In the genomic region with DNA sequence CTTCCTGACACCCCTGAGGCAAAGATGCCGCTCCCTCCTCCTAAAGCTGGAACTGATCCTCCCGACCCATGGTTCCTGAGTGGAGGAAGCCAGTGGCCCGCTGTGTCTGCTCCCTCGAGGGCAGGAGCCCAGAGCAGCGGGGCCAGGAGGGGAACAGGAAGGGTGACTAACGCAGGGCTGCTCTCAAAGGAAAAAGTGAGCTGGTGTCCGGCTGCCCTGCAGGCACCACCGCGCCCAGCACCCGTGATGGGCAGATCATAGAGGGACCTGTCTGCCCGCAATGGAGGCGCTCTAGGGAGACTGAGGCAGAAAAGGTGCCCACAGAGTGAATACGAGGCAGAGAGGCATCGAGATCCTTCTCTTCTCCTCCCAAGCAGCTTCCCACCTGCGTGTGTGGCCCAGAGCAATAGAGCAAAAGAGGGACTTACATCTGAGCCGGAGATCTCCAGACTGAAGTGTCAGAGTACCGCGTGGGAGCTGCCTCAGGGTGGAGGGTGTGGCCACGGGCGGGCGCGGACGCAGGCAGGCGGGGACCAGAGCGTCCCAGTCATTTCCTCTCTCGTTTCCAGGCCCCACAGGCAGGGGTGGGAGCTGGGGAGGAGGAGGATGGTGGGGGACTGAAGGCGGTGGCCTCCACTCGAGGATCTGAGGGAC, we compare ENCODE assay signal across 8 mouse cellular contexts. TPM values are rescaled to one million over a fixed set of nuclear protein-coding genes. Genes with fewer than 3 reads are reported as not detected.
DNase-seq lines count a peak whose midpoint lies in the region; ATAC-seq and TF ChIP-seq lines count a peak whose summit lies in the region.

No protein-coding gene starts in this region.

- H3K36me3 ChIP-seq in forebrain, embryonic 13.5 days (ENCODE audit: poor library complexity, severe bottlenecking) = no peaks in the 10 kb centered on the region
- no peaks in the 10 kb centered on the region for H3K36me3 ChIP-seq in hindbrain, embryonic 11.5 days (ENCODE audit: control insufficient read depth, insufficient read depth, low read length)
- no peaks in the 10 kb centered on the region for H3K36me3 ChIP-seq in limb, embryonic 15.5 days
- H3K36me3 ChIP-seq in midbrain, postnatal 0 days (ENCODE audit: insufficient read depth, low read length) = peaks cover 7% of the 10 kb centered on the region; the same call in 1 of the 2 replicates

- H3K27me3 ChIP-seq in forebrain, embryonic 13.5 days = peaks cover 63% of the 10 kb centered on the region
- H3K27me3 ChIP-seq in hindbrain, embryonic 11.5 days (ENCODE audit: control insufficient read depth, insufficient read depth, low read length) = peaks cover 25% of the 10 kb centered on the region
- H3K27me3 ChIP-seq in limb, embryonic 15.5 days = peaks cover 51% of the 10 kb centered on the region
- H3K27me3 ChIP-seq in midbrain, postnatal 0 days (ENCODE audit: insufficient read depth, low read length) = peaks cover 22% of the 10 kb centered on the region

- 1% methylated on average over 28 of the region's 28 CpGs for WGBS in forebrain, embryonic 13.5 days
- WGBS in hindbrain, embryonic 11.5 days = 6% methylated on average over 28 of the region's 28 CpGs
- WGBS in limb, embryonic 15.5 days = 3% methylated on average over 27 of the region's 28 CpGs
- WGBS in midbrain, postnatal 0 days = 7% methylated on average over 28 of the region's 28 CpGs

- no peak for ATAC-seq in forebrain, embryonic 13.5 days
- no peak for ATAC-seq in hindbrain, embryonic 11.5 days (ENCODE audit: low FRiP score)
- no peak for ATAC-seq in limb, embryonic 15.5 days (ENCODE audit: insufficient number of reproducible peaks, low FRiP score, low TSS enrichment, low read depth)
- no peak for ATAC-seq in midbrain, postnatal 0 days (ENCODE audit: low FRiP score)

- peaks cover 6% of the 10 kb centered on the region; the same call in 1 of the 2 replicates for H3K4me1 ChIP-seq in forebrain, embryonic 13.5 days
- H3K4me1 ChIP-seq in hindbrain, embryonic 11.5 days (replicated peaks; ENCODE audit: control insufficient read depth, insufficient read depth, low read length) = no peaks in the 10 kb centered on the region
- H3K4me1 ChIP-seq in limb, embryonic 15.5 days = peaks cover 17% of the 10 kb centered on the region
- H3K4me1 ChIP-seq in midbrain, postnatal 0 days (ENCODE audit: insufficient read depth, low read length) = no peaks in the 10 kb centered on the region

- peak overlapping the region; percentile 26; the same call in 1 of the 2 replicates for H3K9ac ChIP-seq in forebrain, embryonic 13.5 days
- H3K9ac ChIP-seq in hindbrain, embryonic 11.5 days (ENCODE audit: low read depth, low read length) = no peak overlapping the region
- 0 out of 2 replicates have a peak overlapping the region, but pooled peaks have one; percentile 29 for H3K9ac ChIP-seq in limb, embryonic 15.5 days
- H3K9ac ChIP-seq in midbrain, postnatal 0 days (replicated peaks; ENCODE audit: low read length, poor library complexity, severe bottlenecking) = no peak overlapping the region

- intact Hi-C loops in left cerebral cortex, adult 2 months (cut with DNase I) = no loop called here
- intact Hi-C loops in left cerebral cortex, postnatal 36 days (cut with DNase I) = no loop called here
- intact Hi-C loops in left cerebral cortex, postnatal 14 days (cut with DNase I) = no loop called here

- no peak for TF ChIP-seq CTCF in left cerebral cortex, adult 2 months (IDR thresholded peaks at IDR 0.05)
- no peak for TF ChIP-seq CTCF in midbrain, postnatal 0 days (IDR thresholded peaks at IDR 0.05)

- H3K4me2 ChIP-seq in forebrain, embryonic 13.5 days = peak overlapping the region; percentile 27
- peak overlapping the region; percentile 25; the same call in 1 of the 2 replicates for H3K4me2 ChIP-seq in hindbrain, embryonic 11.5 days (replicated peaks; ENCODE audit: low read depth, low read length)
- peak overlapping the region; percentile 53 for H3K4me2 ChIP-seq in limb, embryonic 15.5 days
- H3K4me2 ChIP-seq in midbrain, postnatal 0 days (ENCODE audit: low read depth, low read length, poor library complexity, severe bottlenecking) = peak overlapping the region; percentile 20; the same call in 1 of the 2 replicates

- no peaks in the 10 kb centered on the region for H3K9me3 ChIP-seq in forebrain, embryonic 13.5 days (replicated peaks)
- no peaks in the 10 kb centered on the region for H3K9me3 ChIP-seq in hindbrain, embryonic 11.5 days (ENCODE audit: control insufficient read depth, low read length)
- H3K9me3 ChIP-seq in limb, embryonic 15.5 days = no peaks in the 10 kb centered on the region
- H3K9me3 ChIP-seq in midbrain, postnatal 0 days (ENCODE audit: low read length) = no peaks in the 10 kb centered on the region

- DNase-seq in left cerebral cortex, adult 2 months (ENCODE audit: extremely low spot score in 1 of 2, low spot score in 2 of 2) = peak in 1 of 2 experiments; percentile 30
- no peak for DNase-seq in left cerebral cortex, postnatal 36 days (ENCODE audit: low spot score in 2 of 2)
- no peak for DNase-seq in hindbrain, embryonic 11.5 days (ENCODE audit: low spot score)
- DNase-seq in midbrain, postnatal 0 days (ENCODE audit: low spot score) = no peak
- DNase-seq in thymus, postnatal 25 days = peak; percentile 77
- no peak for DNase-seq in left cerebral cortex, postnatal 14 days (ENCODE audit: low spot score in 2 of 2)

- H3K4me3 ChIP-seq in left cerebral cortex, adult 2 months = peak overlapping the region; percentile 37
- peak overlapping the region; percentile 16; the same call in 1 of the 2 replicates for H3K4me3 ChIP-seq in forebrain, embryonic 13.5 days
- H3K4me3 ChIP-seq in hindbrain, embryonic 11.5 days (ENCODE audit: low read depth, low read length) = no peak overlapping the region
- H3K4me3 ChIP-seq in limb, embryonic 15.5 days = peak overlapping the region; percentile 29
- no peak overlapping the region for H3K4me3 ChIP-seq in midbrain, postnatal 0 days (ENCODE audit: low read depth, low read length)

- peak overlapping the region; percentile 50 for H3K27ac ChIP-seq in left cerebral cortex, adult 2 months
- H3K27ac ChIP-seq in forebrain, embryonic 13.5 days = no peak overlapping the region
- H3K27ac ChIP-seq in hindbrain, embryonic 11.5 days (ENCODE audit: low read depth, low read length) = no peak overlapping the region
- H3K27ac ChIP-seq in limb, embryonic 15.5 days = no peak overlapping the region
- no peak overlapping the region for H3K27ac ChIP-seq in midbrain, postnatal 0 days (ENCODE audit: low read depth, low read length)

RNA-seq across cellular contexts. Expression of a gene that starts 0.5 kb away (rescaled TPM):
- total RNA-seq in left cerebral cortex, adult 2 months (2021) = 10 to 100 TPM; 34.1 to 39.0 TPM
- total RNA-seq in left cerebral cortex, postnatal 36 days (2021) = 10 to 100 TPM; 19.8 to 39.0 TPM
- polyA plus RNA-seq in forebrain, embryonic 13.5 days (2015; fragmentation: Nextera tagmentation; extraction: Ambion mirVana) = 11.5 and 12.2 TPM in 2 replicates
- polyA plus RNA-seq in hindbrain, embryonic 11.5 days (2014; fragmentation: Nextera tagmentation; extraction: Ambion mirVana) = 12.3 and 14.1 TPM in 2 replicates
- 42.3 and 52.6 TPM in 2 replicates for polyA plus RNA-seq in limb, embryonic 15.5 days (2015; fragmentation: Nextera tagmentation; extraction: Ambion mirVana)
- total RNA-seq in midbrain, postnatal 0 days (2014; rRNA removed) = 23.1 and 48.0 TPM in 2 replicates
- 31.9 and 32.9 TPM in 2 replicates for polyA plus RNA-seq in midbrain, postnatal 0 days (2015; fragmentation: Nextera tagmentation; extraction: Ambion mirVana)
- 10 to 100 TPM; 36.3 to 37.2 TPM for total RNA-seq in left cerebral cortex, postnatal 14 days (2021)

RNA-seq across cellular contexts. Expression of a gene that starts 9.5 kb away (rescaled TPM):
- 100 to 1,000 TPM; 174 to 184 TPM for total RNA-seq in left cerebral cortex, adult 2 months (2021)
- total RNA-seq in left cerebral cortex, postnatal 36 days (2021) = 100 to 1,000 TPM; 184 to 245 TPM
- 19.8 and 33.0 TPM in 2 replicates for polyA plus RNA-seq in forebrain, embryonic 13.5 days (2015; fragmentation: Nextera tagmentation; extraction: Ambion mirVana)
- 8.7 and 12.6 TPM in 2 replicates for polyA plus RNA-seq in hindbrain, embryonic 11.5 days (2014; fragmentation: Nextera tagmentation; extraction: Ambion mirVana)
- 13.1 and 19.0 TPM in 2 replicates for polyA plus RNA-seq in limb, embryonic 15.5 days (2015; fragmentation: Nextera tagmentation; extraction: Ambion mirVana)
- 189 and 285 TPM in 2 replicates for total RNA-seq in midbrain, postnatal 0 days (2014; rRNA removed)
- polyA plus RNA-seq in midbrain, postnatal 0 days (2015; fragmentation: Nextera tagmentation; extraction: Ambion mirVana) = 455 and 516 TPM in 2 replicates
- total RNA-seq in left cerebral cortex, postnatal 14 days (2021) = 100 to 1,000 TPM; 326 to 365 TPM

RNA-seq across cellular contexts. Expression of a gene that starts 15.2 kb away (rescaled TPM):
- total RNA-seq in left cerebral cortex, adult 2 months (2021) = 10 to 100 TPM; 72.8 to 79.1 TPM
- 10 to 100 TPM; 75.9 to 86.2 TPM for total RNA-seq in left cerebral cortex, postnatal 36 days (2021)
- polyA plus RNA-seq in forebrain, embryonic 13.5 days (2015; fragmentation: Nextera tagmentation; extraction: Ambion mirVana) = 2.5 and 3.9 TPM in 2 replicates
- polyA plus RNA-seq in hindbrain, embryonic 11.5 days (2014; fragmentation: Nextera tagmentation; extraction: Ambion mirVana) = 15.6 and 18.1 TPM in 2 replicates
- 107 and 155 TPM in 2 replicates for polyA plus RNA-seq in limb, embryonic 15.5 days (2015; fragmentation: Nextera tagmentation; extraction: Ambion mirVana)
- total RNA-seq in midbrain, postnatal 0 days (2014; rRNA removed) = 7.0 and 7.4 TPM in 2 replicates
- polyA plus RNA-seq in midbrain, postnatal 0 days (2015; fragmentation: Nextera tagmentation; extraction: Ambion mirVana) = 20.4 and 22.2 TPM in 2 replicates
- total RNA-seq in left cerebral cortex, postnatal 14 days (2021) = 10 to 100 TPM; 46.1 to 47.7 TPM

RNA-seq across cellular contexts. Expression of a gene that starts 17.4 kb away (rescaled TPM):
- 10 to 100 TPM; 28.9 to 34.1 TPM for total RNA-seq in left cerebral cortex, adult 2 months (2021)
- total RNA-seq in left cerebral cortex, postnatal 36 days (2021) = 10 to 100 TPM; 27.4 to 28.7 TPM
- 0.19 and 0.26 TPM in 2 replicates for polyA plus RNA-seq in forebrain, embryonic 13.5 days (2015; fragmentation: Nextera tagmentation; extraction: Ambion mirVana)
- polyA plus RNA-seq in hindbrain, embryonic 11.5 days (2014; fragmentation: Nextera tagmentation; extraction: Ambion mirVana) = 1.0 and 2.8 TPM in 2 replicates
- polyA plus RNA-seq in limb, embryonic 15.5 days (2015; fragmentation: Nextera tagmentation; extraction: Ambion mirVana) = 0.58 and 0.88 TPM in 2 replicates
- 1.2 and 1.3 TPM in 2 replicates for total RNA-seq in midbrain, postnatal 0 days (2014; rRNA removed)
- 0.56 and 0.81 TPM in 2 replicates for polyA plus RNA-seq in midbrain, postnatal 0 days (2015; fragmentation: Nextera tagmentation; extraction: Ambion mirVana)
- total RNA-seq in left cerebral cortex, postnatal 14 days (2021) = 10 to 100 TPM; 16.2 to 17.5 TPM

RNA-seq across cellular contexts. Expression of a gene that starts 34.7 kb away (rescaled TPM):
- total RNA-seq in left cerebral cortex, adult 2 months (2021) = not detected
- total RNA-seq in left cerebral cortex, postnatal 36 days (2021) = not detected
- 0.08 TPM in 1 of 2 replicates, not detected in the other for polyA plus RNA-seq in forebrain, embryonic 13.5 days (2015; fragmentation: Nextera tagmentation; extraction: Ambion mirVana)
- polyA plus RNA-seq in hindbrain, embryonic 11.5 days (2014; fragmentation: Nextera tagmentation; extraction: Ambion mirVana) = 6.3 and 8.6 TPM in 2 replicates
- 76.1 and 91.8 TPM in 2 replicates for polyA plus RNA-seq in limb, embryonic 15.5 days (2015; fragmentation: Nextera tagmentation; extraction: Ambion mirVana)
- total RNA-seq in midbrain, postnatal 0 days (2014; rRNA removed) = 3.7 TPM in 1 of 2 replicates, not detected in the other
- polyA plus RNA-seq in midbrain, postnatal 0 days (2015; fragmentation: Nextera tagmentation; extraction: Ambion mirVana) = 0.47 TPM in 1 of 2 replicates, not detected in the other
- total RNA-seq in left cerebral cortex, postnatal 14 days (2021) = not detected

Comparison
In these comparisons a context has a peak if more than half of its experiments do, and no peak if none do; other contexts are left out.
1. H3K4me3 ChIP-seq: peak in left cerebral cortex, adult 2 months (single experiment), forebrain, embryonic 13.5 days (single experiment) and limb, embryonic 15.5 days (single experiment); none in hindbrain, embryonic 11.5 days (single experiment) and midbrain, postnatal 0 days (single experiment).
2. H3K9ac ChIP-seq: peak in forebrain, embryonic 13.5 days (single experiment) and limb, embryonic 15.5 days (single experiment); none in hindbrain, embryonic 11.5 days (single experiment) and midbrain, postnatal 0 days (single experiment).
3. Peak in every context shown above with its lines, with median percentiles within 50 percentile points of each other: H3K4me2 ChIP-seq.